Mouse (Mus musculus): ENCODE results near the gene Gnao1. TPM values are rescaled to one million over a fixed set of nuclear protein-coding genes. Genes with fewer than 3 reads are reported as not detected.

Gnao1 gene
- polyA plus RNA-seq, 1 experiment from 2014 or later, result 16.0 TPM

DNA sequence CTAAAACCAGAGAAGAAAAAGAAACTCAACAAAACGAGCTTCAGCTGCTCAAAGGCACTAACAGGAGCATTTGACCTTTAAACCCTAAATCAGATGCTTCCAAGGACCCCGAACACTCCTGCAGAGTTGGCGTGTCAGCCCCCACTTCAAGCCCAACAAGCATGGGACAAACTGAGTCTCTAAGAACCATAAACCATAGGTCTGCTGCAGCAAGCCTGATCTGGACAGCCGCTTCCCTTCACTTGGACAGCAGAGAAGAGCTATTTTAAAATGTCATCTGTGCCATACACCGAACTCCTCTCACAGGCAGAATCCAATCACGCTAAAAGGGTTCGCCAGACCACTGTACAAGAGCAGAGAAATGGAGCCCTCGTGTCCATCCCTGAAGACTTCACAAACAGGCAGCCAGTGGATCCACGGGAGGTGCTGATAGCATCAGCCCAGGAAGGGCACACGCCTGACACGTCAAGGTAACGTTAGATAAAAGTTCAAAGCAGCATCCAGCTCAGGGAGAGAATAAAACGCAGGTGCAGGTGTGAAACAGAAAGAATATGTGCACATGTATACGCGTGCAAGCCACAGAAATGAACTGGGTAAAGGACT is 199.6 kb downstream of the Gnao1 start:
- Histone ChIP-seq H3K4me1 (peaks cover 36% of the 10 kb centered on the region), H3K27me3 (ENCODE audit: poor library complexity, severe bottlenecking) (no peaks in the 10 kb centered on the region), H3K36me3 (replicated peaks) (peaks cover 24% of the 10 kb centered on the region), H3K27ac (no peak overlapping the region), H3K9me3 (no peaks in the 10 kb centered on the region), H3K4me3 (no peak overlapping the region)
- no peak for DNase-seq (ENCODE audit: extremely low spot score, low spot score)
- 69% methylated on average over 15 of the region's 15 CpGs for WGBS

DNA sequence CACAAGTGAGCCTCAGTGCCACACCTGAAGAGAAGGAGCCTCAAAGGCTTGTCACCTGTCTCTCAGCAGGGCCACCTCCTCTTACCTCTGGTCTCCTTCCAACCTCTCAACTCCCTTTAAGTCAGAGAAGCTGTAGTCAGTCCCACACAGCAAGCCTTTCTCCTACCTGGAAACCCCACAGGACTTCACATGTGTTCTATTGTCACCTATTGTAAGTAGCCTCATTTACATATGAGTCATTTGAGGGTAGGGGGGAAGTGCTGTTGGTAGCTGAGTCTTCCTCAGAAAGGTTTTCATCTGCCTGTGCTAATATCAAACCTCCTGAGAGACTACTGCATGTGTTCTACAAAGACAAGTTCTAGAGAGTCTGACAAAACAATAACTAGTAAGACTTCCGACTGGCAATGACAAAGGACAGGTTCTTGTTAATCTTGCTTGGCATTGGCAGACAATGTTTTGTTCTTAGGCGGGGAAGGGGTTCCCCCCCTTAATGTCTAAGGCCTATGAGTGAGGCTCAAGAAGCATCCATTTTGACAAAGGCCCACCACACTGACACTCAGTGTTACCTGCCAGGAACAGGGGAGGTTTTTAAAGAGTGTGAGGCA is 200.4 kb downstream of the Gnao1 start:
- H3K4me3 ChIP-seq, result peak overlapping the region; percentile 85
- DNase-seq (ENCODE audit: extremely low spot score, low spot score), result no peak
- H3K36me3 ChIP-seq (replicated peaks), result peaks cover 25% of the 10 kb centered on the region
- peaks cover 36% of the 10 kb centered on the region for H3K4me1 ChIP-seq
- no peak overlapping the region for H3K27ac ChIP-seq
- WGBS, result 39% methylated on average over 2 of the region's 2 CpGs
- no peaks in the 10 kb centered on the region for H3K27me3 ChIP-seq (ENCODE audit: poor library complexity, severe bottlenecking)
- no peaks in the 10 kb centered on the region for H3K9me3 ChIP-seq

DNA sequence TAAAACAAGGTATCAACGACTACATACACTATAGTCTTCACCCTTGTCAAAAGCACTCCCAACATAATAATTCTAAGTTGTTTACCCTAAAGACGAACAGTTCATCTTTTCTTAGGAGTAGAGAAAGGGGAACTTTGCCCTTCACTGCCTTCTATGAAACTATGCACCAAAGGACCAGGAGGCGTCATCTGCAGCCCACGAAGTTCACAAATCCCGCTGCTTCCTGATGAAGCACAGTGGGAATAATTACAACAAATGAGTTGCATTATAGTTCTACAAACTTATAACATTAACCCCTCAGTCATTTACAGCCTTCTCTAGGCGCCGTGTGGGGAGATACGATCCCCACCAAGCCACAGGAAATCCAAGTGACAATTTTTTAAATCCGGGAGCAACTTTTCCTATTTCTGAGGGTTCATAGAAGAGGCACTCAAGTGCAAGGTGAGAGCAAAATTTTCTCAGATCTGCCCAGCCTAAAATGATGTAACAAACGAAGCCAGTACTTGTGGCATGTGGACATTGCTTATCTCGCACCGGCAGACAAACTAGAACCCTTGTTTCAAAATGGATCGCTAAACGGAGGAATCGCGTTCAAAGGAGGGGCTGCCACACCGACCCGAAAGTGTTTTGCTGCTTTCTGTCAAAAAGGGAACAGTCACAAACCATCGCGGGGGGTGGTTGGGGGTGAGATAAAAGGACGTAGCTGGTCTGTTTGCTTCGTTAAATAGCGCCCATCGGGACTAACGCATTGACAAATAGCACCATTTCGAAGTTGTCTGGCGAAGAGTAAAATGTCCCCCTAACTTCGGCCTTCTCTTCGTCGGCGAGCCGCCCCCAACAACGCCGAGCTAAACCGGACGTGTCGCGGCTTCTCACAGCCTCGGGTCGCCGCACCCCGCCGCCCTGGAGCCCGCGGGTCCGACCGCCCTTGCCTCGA is 201.6 kb downstream of the Gnao1 start:
- peaks cover 36% of the 10 kb centered on the region for H3K4me1 ChIP-seq
- H3K27ac ChIP-seq, result peak overlapping the region; percentile 97
- peaks cover 26% of the 10 kb centered on the region for H3K36me3 ChIP-seq (replicated peaks)
- WGBS, result 7% methylated on average over 48 of the region's 48 CpGs
- peak overlapping the region; percentile 85 for H3K4me3 ChIP-seq
- no peaks in the 10 kb centered on the region for H3K27me3 ChIP-seq (ENCODE audit: poor library complexity, severe bottlenecking)
- no peak for DNase-seq (ENCODE audit: extremely low spot score, low spot score)
- H3K9me3 ChIP-seq, result no peaks in the 10 kb centered on the region

DNA sequence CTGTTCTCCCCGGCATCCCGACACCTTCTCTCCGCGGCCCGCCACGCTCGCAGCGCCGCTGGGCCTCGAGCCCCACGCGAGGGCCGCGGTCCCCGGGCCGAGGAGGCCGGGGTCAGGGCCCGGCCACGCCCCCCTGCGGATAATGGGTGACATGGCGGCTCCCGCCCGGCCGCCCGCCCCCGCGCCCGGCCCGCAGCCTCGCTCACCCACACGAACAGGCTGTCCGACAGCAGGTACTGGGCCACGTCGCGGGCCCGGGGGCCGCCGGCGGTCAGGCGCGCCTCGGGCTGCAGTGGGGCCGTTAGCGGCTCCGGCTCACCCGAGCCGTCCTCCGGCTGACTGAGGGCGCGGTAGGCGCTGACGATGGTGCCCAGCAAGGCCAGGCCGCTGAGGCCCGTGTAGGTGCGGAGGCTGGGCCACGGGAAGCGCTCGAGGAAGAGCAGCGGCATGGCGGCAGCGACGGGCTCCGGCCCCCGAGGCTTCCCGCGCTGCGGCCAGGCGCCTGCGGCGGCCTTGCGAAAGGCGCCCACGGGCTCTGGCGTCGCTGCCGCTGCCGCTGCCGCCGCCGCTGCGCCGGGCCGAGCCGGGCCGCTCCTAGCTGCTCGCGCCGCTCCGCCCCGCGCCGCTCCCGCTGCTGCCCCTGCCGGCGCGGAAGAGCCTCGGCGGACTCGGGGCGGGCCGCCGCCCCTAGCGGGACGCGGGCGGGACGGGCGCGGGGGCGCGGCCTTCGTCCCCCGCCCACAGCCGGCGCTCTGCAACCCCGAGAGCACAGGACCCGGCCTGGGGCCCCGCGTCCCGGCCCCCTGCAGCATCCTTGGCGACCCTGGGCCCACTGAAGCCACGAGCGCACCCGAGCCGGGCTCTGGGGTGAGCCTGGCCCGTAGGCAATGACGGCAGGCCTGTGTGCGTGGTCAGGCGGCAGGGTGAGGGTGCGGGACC is 202.5 kb downstream of the Gnao1 start, which contains the start of gene Amfr:
Amfr (minus strand) TSS at position 830 of the 939 bp plus-strand sequence.
- H3K36me3 ChIP-seq (replicated peaks), result peaks cover 24% of the 10 kb centered on the region
- WGBS, result under 1% methylated on average over 103 of the region's 130 CpGs
- DNase-seq (ENCODE audit: extremely low spot score, low spot score), result peak; percentile 75
- H3K27me3 ChIP-seq (ENCODE audit: poor library complexity, severe bottlenecking), result no peaks in the 10 kb centered on the region
- H3K4me1 ChIP-seq, result peaks cover 36% of the 10 kb centered on the region
- H3K4me3 ChIP-seq, result peak within 1 kb of the TSS; percentile 85
- no peaks in the 10 kb centered on the region for H3K9me3 ChIP-seq
- H3K27ac ChIP-seq, result peak within 1 kb of the TSS; percentile 97

DNA sequence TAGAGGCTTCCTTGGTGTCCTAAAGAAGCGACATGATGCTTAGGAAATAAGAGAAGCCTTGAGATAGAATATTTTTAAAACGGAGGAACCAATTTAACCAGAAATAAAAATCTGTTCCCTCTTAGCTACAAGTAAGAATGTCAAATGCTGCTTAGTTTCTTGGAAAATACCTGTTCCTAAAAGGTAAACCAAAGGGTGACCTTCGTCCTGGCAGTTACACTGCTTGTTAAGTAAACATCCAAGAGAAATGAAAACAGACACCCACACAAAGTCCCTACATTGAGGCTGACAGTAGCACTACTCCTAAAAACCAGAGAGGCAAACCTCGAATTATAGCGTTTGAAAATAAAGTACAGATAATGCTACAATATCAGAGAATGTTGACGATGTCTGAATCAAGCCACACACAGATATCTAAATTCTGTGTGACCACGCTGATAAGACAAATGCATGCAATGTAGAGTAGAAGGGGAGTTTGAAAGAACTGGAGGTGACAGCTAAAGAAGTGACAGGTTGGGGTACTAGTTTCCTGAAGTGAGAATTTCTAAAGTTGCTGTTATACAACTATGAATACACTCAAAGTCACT is 203.4 kb downstream of the Gnao1 start:
- H3K36me3 ChIP-seq (replicated peaks), result peaks cover 24% of the 10 kb centered on the region
- peak overlapping the region; percentile 85 for H3K4me3 ChIP-seq
- H3K27ac ChIP-seq, result peak overlapping the region; percentile 97
- no peaks in the 10 kb centered on the region for H3K9me3 ChIP-seq
- WGBS, result 42% methylated on average over 7 of the region's 7 CpGs
- DNase-seq (ENCODE audit: extremely low spot score, low spot score), result no peak
- peaks cover 36% of the 10 kb centered on the region for H3K4me1 ChIP-seq
- H3K27me3 ChIP-seq (ENCODE audit: poor library complexity, severe bottlenecking), result no peaks in the 10 kb centered on the region

Small RNA genes within 50 kb of the gene (microRNA-seq; reads per million reads assigned to microRNA genes)
- not detected for gene Gm24159

Other genes with a start within 250 kb of the Gnao1 start
- gene Amfr, start 202.9 kb downstream of the Gnao1 start, polyA plus RNA-seq (2016; fragmentation: Nextera tagmentation; extraction: Ambion mirVana), result 36.7 and 39.1 TPM in 2 replicates
- gene Nudt21, start 227.1 kb downstream of the Gnao1 start, polyA plus RNA-seq (2016; fragmentation: Nextera tagmentation; extraction: Ambion mirVana), result 192 and 193 TPM in 2 replicates
- gene Ogfod1, start 227.2 kb downstream of the Gnao1 start, polyA plus RNA-seq (2016; fragmentation: Nextera tagmentation; extraction: Ambion mirVana), result 13.5 and 14.4 TPM in 2 replicates

All from forebrain, embryonic 10.5 days (tissue).